Mouse (Mus musculus) G1E (cell line): ENCODE measurements around the gene Frmd8.

Source experiments
- CTCF ChIP-seq: IDR thresholded peaks from 2 replicates; pipeline ENCODE4 v1.5.1; 2012; ENCODE audit warnings: low read depth, low read length, inconsistent platforms, mixed read lengths
- GATA1 ChIP-seq: IDR thresholded peaks from 2 replicates; pipeline ENCODE4 v1.6.1; 2012; ENCODE audit warnings: borderline replicate concordance, low read length, inconsistent platforms, mixed read lengths
- POLR2AphosphoS5 ChIP-seq: IDR thresholded peaks from 2 replicates; pipeline ENCODE4 v1.6.1; 2012; ENCODE audit warnings: low read depth, low read length, inconsistent platforms; ENCODE audit not compliant: insufficient replicate concordance
- TAL1 ChIP-seq: conservative IDR thresholded peaks from 2 replicates; pipeline ENCODE4 v1.6.1; 2012; ENCODE audit warnings: low read depth, low read length, inconsistent platforms, mixed read lengths

DNA sequence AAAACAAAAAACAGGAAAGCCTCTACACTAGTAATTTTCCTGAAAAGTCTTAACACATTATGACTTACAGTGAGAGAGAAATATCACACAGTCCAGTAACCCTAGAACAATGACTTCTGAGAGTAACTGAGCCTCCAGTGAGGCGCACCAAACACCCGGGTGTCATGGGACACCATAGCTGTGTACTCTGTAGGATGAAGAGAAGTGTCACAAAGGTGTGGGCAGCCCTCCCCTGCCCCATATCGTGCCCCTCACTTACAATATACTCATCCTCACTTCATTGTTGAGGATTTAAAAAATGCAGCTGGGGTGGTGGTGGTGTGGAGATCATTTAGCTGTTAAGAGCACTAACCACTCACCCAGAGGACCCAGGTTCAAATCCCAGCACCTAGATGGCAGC, 46.9 kb downstream of the Frmd8 start:
- TF ChIP-seq CTCF (no peak), GATA1 (no peak), TAL1 (no peak), POLR2AphosphoS5 (no peak)
